Mouse (Mus musculus): ENCODE results near the gene Cox7b2.
A peak's percentile ranks its signal among the peaks of the same experiment; 100 is the strongest.
"Not testable (repeated sequence)": the region's sequence is repeated elsewhere in the genome, so short reads cannot be mapped to it uniquely, and the experiment has no call there.

Cox7b2 gene

GRCm38 (mm10) chr5:71548079-71548478 is at the start of gene Cox7b2:
Gene Cox7b2 (minus strand): TSS chr5:71548205.
- no peak for DNase-seq (ENCODE audit: low spot score in 2 of 2)

- DNase-seq (ENCODE audit: low spot score in 2 of 2), result no peak
Observed at GRCm38 (mm10) chr5:71595321-71595720, 47.3 kb upstream of the Cox7b2 start.

GRCm38 (mm10) chr5:71593745-71594255 is 45.8 kb upstream of the Cox7b2 start:
- DNase-seq (ENCODE audit: low spot score in 2 of 2), result no peak

GRCm38 (mm10) chr5:71571646-71572237 is 23.7 kb upstream of the Cox7b2 start:
- no peak for DNase-seq (ENCODE audit: low spot score in 2 of 2)

- DNase-seq (ENCODE audit: low spot score in 2 of 2), result no peak
Observed at GRCm38 (mm10) chr5:71545554-71545953, 2.5 kb downstream of the Cox7b2 start.

GRCm38 (mm10) chr5:71525486-71525885 is 22.5 kb downstream of the Cox7b2 start:
- DNase-seq (ENCODE audit: low spot score in 2 of 2), result not testable (repeated sequence)

GRCm38 (mm10) chr5:71502058-71502678 is 45.8 kb downstream of the Cox7b2 start:
- peak in 1 of 2 experiments; percentile 62 for DNase-seq (ENCODE audit: low spot score in 2 of 2)

- DNase-seq (ENCODE audit: low spot score in 2 of 2), result no peak
Observed at GRCm38 (mm10) chr5:71495621-71496020, 52.4 kb downstream of the Cox7b2 start.

- DNase-seq (ENCODE audit: low spot score in 2 of 2), result no peak
Observed at GRCm38 (mm10) chr5:71456957-71457356, 91.0 kb downstream of the Cox7b2 start.

- DNase-seq (ENCODE audit: low spot score in 2 of 2), result no peak
Observed at GRCm38 (mm10) chr5:71440174-71440573, 107.8 kb downstream of the Cox7b2 start.

All from urinary bladder, postnatal 4 days (tissue).